Mouse (Mus musculus): ENCODE data around the gene Hoxb5.
A peak's percentile ranks its signal among the peaks of the same experiment; 100 is the strongest.

Gene Hoxb5

DNA sequence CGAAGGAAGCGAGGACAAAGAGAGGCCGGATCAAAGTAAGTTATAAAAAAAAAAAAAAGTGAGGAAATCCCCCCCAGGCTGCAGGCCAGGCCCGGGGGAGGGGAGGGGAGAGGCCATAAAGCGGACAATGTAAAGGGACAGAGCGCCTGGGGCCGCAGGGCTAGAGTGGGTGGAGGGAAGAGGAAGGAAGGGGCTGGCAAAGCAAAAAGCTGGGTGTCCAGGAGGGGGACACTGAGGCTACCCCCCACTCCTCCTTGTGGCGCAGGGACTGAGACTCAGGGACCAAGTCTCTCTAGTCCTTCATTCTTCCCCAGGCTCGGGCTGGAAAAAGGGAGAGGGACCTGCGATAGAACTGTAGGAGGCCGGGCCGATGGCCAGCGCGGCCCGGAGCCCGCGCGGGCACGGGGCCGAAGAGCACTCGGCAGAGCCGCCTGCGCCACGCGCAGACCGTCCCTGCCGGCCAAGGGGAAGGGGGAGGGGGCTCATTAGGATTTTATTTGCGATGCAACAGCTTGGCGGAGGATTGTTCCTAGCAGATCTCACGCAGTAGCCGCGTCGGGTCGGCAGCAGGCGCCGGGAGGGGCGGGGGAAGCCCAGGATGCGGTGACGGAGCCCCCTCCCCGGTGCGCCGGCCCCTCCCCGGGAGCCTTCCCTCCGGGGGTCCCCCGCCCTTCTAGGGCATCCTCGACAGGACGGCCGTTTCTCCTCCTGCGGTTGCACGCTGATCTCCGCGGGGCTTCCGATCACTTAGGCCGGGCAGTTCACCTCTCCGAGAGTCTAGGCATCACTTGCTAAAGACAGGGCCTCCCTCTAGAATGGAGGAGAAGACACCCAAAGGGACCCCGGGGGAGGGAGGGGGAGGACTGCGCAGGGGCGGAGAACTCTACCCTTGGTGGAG is 30.9 kb upstream of the Hoxb5 start:
- no peak for DNase-seq

DNA sequence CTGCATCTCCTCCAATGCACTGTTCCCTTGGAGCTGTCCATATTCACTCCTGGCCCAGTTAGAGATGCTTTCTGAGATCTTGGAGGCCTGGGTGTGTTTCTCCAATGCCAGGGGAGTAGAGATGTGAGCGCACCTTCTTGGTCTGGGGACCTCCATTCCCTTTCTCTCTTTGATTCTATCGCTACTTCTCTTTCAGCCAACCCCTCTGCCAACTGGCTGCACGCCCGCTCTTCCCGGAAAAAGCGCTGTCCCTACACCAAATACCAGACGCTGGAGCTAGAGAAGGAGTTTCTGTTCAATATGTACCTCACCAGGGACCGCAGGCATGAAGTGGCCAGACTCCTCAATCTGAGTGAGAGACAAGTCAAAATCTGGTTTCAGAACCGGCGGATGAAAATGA is 28.7 kb upstream of the Hoxb5 start:
- DNase-seq: no peak

DNA sequence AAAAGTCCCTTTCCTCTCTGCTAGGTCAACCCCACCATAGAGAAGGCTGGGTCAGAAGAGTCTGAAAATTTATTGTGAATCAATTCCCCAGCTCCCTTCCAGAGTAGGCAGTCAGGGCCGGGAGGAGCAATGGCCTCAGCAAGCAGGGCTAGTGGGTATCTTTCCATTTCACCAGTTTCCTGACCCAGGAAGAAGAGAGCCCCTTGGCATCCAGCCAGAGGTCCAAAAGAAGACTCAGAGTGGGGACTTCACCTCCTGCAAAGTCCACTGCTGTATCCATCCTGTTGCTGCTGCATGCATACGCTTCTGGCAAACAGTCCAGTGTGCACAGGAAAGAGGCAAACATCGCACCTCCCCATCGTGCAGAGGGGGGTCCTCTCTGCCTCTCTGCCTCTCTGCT is 27.2 kb upstream of the Hoxb5 start:
- no peak for DNase-seq

DNA sequence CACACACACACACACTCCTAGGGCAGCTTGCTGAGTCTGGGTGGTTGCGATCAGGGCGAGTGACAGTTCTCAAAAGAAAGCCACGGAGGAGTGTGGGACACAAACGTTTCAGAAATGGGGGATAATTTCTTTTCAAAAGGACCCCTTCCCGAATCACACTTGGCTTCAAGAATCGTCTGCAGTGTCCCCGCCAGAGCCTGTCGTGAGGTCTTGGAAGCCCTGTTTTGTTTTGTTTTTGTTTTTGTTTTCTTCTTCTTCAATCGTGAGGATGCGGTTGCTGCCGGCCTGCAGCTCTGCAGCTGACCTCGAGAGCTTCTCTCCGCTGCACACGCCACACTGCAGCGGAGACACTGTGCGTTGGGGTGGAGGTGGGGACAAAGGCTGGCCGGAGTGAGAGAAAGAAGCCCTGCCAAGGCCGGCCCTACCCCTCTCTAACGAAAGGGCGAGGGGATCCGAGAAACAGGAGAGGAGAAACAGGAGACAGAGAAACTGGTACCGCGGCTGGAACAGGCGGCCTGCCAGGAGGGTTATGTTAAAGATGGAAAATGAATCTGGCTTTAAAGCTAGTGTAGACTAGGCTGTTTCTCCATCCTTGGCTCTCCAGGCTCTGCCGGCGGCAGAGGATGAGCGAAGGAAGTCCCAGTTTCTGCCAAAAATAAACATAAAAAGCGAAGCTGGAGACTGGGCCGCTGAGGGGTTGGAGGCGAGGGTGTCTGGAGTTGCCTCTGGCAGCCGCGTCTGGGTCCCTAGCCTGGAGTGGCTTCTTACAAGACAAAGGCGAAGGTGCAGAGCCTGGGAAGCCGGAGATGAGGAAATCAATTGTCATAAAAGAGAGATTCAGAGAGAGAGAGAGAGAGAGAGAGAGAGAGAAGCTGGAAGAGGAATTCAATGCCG is 25.7 kb upstream of the Hoxb5 start:
- DNase-seq: no peak

DNA sequence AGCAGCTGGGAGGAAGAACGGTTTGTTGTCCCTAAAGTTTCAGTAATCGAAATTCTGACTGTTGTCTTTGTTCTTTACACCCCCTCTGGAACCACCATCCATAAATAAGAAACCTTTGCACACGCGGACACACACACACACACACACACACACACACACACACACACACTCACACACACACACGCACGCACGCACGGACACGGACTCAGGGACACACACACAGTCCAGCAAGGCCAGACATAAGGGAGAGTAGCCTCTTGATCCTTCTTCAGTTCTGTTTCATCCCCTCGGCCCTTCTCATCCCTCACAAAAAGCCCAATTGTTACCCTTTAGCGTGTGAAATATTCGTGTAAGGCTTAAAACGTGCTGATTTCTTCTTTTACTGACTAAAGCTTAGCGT is 24.8 kb upstream of the Hoxb5 start:
- DNase-seq: no peak

DNA sequence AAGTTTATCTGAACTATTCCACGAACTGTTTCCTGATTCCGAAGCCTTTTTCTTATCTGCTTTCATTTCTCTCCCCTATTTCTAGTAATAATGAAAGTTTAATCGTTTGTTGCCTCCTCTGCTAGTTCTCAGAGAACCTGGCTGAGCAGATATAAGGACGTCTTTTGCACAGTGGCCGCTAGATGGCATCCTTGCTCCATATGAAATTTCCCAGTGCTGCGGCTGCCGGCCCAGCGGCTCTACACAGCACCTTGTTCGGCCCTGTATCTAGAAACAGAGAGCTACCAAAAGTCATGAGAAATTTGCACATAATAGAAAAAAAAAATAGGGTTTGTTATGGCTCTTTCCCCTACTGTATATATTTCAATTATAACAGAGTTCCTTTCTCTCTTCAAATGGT is 24.4 kb upstream of the Hoxb5 start:
- DNase-seq: peak; percentile 87 to 90

DNA sequence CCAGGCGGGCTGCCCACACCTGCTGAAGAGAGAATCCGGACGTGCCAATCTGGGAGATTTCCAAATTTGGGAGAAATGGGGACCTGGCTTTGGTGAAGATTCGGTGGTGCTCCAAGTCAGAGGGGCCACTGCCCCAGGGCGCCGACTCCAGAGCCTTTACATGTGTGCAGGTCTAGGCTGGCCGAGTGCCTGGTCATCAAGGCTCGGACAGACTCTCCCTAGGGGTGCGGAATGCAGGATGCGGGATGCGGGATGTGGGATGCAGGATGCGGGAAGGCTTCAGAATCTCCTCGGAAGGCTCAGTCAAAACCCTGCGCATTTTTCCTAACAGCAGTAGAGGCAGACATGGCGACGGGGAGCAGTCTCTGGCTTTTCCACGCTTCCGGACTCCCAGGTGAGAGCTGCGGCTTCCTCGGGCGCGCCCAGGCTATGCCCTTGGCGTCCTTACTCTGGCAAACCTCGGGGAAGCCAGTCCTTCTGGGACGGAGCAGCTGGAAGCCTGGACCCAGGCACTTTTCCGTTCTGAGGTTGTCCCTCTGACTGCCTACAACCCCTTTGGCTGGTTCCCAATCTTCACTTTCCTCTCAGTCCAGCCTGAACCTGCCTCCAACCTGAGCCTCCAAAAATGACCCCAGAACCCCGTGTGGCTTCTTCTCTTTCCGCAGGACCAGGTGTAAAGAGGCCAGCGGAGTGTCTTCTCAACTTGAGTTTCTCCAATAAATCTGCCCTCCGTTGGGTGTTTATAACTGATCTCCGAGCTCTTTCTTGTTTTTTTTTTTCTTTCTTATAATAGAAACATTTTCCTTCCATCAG is 23.5 kb upstream of the Hoxb5 start:
- no peak for DNase-seq

DNA sequence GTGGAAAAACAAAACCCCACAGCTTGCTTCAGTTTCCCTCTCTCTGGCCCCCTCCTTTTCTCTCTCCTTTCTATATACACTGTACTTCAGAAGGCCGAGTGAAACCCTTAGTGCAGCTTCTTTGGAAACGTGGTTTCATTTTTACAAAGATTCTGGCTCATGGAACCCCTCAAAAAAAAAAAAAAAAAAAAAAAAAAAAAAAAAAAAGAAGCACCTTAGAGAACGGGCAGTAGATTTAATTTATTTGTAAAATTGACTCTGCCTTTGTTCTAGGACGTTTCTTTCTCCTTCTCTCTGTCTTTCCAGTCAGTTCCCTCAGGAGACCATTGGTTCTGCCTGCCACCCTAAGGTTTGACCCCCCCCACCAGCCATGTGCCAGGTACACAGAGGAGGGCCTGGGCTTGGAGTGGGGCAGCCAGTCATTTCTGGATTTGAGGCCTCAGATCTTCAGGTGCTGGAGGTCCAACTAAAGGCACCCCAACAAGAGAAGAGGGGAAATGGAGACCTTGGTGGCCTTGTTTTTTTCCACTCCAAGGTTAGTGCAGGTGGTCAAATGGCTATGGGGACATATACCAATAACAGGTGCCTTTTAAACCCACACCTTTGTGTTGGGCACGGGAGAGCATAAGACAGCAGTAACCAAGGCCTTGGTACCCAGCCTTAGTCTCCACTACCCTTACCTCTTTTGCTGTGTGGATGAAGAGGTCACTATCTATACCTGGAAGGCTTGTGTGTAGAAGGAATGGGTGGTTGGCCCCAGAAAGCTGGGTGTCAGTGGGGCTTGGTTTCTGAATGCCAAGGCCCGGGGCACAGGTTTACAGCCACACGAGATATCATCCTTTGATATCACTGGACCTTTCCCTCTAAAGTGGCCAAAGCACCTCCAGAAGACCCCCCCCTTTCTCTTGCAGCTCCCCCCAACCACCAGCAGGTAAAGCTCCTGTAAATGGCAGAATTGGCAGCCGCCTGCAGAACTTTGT is 22.4 kb upstream of the Hoxb5 start:
- no peak for DNase-seq

DNA sequence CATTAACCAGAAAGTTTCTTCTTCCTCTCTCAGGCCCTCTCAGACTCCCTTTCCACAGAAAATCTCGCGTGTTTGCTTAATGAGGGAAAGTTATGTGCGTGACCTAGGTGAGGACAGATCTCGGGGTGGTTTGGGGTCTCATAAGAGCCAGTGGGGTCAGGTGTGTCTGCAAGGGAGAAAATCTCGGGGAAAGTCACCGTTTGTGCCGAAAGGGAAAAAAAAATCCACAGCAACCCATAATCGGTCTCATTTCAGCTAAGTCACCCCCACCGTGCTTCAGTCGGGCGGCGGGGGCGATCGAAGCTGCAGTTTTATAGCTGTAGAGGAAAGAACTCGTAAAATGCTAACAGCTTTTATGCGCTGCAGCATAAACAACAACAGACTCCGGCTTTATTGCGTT is 21.7 kb upstream of the Hoxb5 start:
- no peak for DNase-seq

DNA sequence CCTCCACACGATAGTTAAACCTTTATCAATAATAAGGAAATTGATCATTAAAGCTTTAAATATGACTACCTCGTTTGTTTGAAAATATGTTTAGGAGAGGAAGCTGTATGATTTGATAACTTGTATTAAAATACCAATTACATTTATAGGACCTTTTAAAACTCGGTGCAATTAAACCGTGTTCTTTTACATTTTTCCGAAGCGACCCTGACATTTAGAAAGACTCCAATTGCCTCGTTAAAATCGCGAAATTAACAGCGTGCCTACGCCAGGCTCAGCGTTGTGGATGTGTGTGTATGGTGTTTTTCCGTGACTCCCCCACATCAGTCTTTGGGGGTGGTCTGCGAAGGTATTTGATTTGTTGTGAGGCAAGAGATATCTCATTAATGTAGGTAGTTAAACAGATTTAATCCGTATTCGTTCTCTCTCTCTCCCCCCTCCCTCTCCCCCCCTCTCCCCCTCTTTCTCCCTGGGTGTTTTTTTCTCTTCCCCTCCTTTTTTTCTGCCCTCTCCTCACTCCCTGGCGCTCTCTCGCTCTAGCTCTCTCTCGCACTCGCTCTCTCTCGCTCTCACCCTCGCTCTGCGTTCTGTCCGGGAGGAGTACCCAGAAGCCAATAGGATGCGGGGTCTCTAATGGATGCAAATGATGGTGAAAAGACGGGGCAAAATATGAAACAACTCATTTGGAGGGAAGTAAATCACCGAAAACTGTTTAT is 21.1 kb upstream of the Hoxb5 start, which contains the start of gene Hoxb8:
Gene Hoxb8, plus strand, starts transcription at position 51 of the 716 bp plus-strand sequence.
- DNase-seq: no peak

DNA sequence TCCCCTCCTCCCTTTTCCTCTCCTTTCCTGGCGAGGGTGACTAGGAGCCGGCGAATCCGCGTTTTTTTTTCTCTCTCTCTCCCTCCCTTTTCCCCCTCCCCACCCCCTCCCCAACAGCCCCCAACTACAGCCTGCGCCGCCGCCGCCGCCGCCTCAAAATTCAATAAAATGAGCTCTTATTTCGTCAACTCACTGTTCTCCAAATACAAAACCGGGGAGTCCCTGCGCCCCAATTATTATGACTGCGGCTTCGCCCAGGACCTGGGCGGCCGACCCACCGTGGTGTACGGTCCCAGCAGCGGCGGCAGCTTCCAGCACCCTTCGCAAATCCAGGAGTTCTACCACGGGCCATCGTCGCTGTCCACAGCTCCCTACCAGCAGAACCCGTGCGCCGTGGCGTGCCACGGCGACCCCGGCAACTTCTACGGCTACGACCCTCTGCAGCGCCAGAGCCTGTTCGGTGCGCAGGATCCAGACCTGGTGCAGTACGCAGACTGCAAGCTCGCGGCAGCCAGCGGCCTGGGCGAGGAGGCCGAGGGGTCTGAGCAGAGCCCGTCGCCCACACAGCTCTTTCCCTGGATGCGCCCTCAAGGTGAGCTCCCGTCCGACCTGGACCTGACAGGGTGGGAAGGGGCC is 20.2 kb upstream of the Hoxb5 start:
- no peak for DNase-seq

DNA sequence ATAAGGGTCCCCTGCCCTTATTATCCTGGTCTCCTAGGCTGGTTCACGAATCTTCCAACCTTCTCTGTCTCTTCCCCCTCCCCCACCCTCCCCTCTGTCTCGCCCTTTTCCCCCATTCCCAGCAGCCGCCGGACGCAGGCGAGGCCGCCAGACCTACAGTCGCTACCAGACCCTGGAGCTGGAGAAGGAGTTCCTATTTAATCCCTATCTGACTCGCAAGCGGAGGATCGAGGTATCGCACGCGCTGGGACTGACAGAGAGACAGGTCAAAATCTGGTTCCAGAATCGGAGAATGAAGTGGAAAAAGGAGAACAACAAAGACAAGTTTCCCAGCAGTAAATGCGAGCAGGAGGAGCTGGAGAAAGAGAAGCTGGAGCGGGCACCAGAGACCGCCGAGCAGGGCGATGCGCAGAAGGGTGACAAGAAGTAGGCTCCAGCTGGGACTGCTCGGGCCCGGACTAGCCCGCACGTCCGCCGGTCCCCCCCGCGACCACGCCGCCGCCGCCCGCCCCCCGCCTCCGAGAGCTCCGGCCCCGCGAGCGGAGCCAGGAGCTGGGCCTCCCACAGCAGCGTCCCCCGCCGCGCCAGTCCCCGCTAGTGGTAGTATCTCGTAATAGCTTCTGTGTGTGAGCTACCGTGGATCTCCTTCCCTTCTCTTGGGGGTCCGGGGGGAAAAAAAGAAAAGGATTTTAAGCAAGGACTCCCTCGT is 18.9 kb upstream of the Hoxb5 start:
- DNase-seq: no peak

DNA sequence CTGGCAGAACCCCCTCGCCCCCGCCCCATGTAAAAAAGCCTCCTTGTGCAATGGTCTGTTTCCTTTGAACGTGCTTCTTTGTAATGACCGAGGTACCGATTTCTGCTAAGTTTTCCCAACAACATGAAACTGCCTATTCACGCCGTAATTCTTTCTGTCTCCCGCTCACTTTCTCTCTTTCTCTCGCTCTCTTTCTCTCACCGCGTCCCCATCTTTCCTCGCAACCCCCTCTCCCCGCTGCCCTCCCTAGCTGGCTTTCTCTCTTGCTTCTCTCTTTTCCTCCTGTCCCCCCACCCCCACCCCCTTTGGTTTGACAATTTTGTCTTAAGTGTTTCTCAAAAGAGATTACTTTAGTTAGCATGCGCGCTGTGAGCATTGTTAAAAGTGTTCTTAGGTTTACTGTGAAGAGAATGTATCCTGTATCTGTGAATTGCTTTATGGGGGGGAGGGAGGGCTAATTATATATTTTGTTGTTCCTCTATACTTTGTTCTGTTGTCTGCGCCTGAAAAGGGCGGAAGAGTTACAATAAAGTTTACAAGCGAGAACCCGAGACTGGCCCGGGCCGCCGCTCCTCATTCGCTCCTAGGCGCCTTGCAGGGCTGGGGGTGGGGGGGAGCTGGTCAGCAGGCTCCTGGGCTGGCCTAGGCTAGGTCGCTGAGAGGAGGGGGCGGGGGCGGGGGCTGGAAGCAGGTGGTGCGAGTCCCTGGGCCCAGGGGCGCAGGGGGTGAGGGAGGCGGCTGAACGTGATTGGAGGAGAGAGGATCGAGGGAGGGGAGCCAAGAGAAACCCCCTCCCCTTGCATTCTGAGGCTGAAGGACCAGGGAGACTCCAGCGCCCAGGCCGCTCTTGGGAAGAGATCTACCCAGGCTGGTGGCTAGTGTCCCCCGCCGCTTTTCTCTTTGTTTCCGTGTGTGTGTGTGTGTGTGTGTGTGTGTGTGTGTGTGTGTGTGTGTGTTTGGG is 18.1 kb upstream of the Hoxb5 start:
- no peak for DNase-seq

DNA sequence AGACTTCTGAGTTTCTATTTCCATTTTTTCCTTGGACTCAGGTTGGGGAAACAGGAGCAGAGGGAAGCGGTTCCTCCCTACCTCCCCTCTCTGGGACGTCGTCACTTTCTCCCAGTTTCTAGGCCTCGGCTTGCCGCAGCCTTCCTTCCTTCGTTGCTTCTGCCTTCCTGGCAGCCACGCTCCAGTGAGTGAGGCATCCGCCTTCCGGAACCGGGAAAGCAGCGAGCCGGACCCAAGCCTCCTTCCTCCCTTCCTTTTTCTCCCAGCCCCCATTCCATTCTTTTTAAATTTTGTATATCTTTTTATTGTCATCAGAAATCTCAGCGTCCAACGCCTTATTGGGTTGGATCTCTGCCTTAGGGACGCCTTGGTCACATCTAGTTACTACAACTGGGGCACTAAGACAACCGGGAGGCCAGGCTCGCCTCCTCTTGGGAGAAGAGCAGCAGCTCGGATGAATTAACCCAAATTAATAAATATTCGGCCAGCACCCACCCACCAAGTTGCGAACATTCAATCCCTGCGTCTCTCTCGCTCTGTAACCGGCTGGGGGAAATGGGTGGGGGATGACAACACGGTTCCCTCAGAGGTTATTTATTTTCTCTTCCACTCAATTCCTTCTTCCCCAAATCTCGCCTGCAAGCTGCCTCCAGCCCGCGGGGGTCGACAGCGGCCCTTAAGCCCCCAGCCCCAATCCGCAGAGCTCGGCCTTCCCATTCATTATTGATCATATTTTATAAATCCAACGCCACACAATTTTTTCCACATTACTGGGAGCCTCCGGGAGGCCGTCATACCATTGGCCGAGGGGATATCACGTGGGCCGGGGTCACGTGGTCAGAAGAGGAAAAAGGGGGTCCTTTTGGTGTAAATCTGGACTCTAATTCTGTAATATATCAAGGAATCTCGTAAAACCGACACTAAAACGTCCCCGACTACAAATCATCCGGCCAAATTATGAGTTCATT is 17.1 kb upstream of the Hoxb5 start, which contains the start of gene Hoxb7:
Gene Hoxb7, plus strand, starts transcription at position 853 of the 968 bp plus-strand sequence.
- DNase-seq: no peak

DNA sequence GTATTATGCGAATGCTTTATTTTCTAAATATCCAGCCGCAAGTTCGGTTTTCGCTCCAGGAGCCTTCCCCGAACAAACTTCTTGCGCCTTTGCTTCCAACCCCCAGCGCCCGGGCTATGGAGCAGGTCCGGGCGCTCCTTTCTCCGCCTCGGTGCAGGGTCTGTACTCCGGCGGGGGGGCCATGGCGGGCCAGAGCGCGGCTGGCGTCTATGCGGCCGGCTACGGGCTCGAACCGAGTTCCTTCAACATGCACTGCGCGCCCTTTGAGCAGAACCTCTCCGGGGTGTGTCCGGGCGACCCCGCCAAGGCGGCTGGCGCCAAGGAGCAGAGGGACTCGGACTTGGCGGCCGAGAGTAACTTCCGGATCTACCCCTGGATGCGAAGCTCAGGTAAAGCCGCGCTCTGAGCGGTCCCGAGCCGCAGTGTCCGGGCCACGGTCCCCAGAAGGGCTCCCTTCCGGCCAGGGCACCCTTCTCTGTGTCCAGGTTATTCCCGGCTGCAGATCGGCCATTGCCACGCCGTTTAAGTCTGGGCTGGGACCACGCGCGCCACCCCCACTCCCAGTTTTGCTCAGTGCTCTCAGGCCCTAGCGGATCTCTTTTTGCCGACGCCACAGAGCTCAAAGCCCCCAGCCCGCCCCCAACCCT is 16.3 kb upstream of the Hoxb5 start:
- DNase-seq: no peak

DNA sequence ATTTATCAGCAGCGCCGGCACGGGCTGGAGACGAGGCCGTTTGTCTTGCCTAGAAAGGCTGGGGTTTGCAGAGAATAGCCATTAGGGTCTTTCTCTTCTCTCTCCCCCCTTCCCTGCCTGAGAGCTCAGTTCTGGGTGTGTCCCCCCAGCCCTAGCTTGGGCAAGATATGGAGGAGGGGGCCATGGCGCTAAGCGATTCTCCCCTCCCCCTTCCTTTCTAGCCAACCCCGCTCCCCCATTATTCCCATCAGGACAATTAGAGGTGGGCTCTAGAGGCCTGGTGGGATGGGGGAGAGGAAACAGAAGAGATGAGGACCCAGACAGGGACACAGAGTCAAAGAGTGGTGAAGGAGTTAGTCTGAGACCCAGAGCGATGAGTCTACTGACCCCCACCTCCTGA is 15.7 kb upstream of the Hoxb5 start:
- no peak for DNase-seq

All from cerebellum, postnatal 25 days (tissue).